Mouse (Mus musculus) embryonic facial prominence, embryonic 12.5 days (tissue): ENCODE data around the gene Cdkn1a. TPM values are rescaled to one million over a fixed set of nuclear protein-coding genes. Genes with fewer than 3 reads are reported as not detected.

Source experiments
- ATAC-seq: fragments of 200-750 bp; cut with Nextera tagmentation; 2 replicates; pipeline ENCODE4 v1.8.0; 2017; ENCODE audit not compliant: insufficient number of reproducible peaks, insufficient read depth, low FRiP score, low TSS enrichment
- H3K27ac ChIP-seq: fragments of 300-500 bp; sonication (generic); 2 replicates; pipeline ENCODE4 v1.5.1; 2016; ENCODE audit warnings: mild to moderate bottlenecking
- H3K27me3 ChIP-seq: fragments of 300-500 bp; sonication (generic); 2 replicates; pipeline ENCODE4 v1.6.1; 2016; ENCODE audit warnings: mild to moderate bottlenecking, moderate library complexity
- H3K36me3 ChIP-seq: fragments of 300-500 bp; sonication (generic); 2 replicates; pipeline ENCODE4 v1.6.1; 2016; ENCODE audit warnings: mild to moderate bottlenecking
- H3K4me1 ChIP-seq: fragments of 300-500 bp; sonication (generic); 2 replicates; pipeline ENCODE4 v1.6.1; 2016
- H3K4me2 ChIP-seq: fragments of 300-500 bp; sonication (generic); replicated peaks from 2 replicates; pipeline ENCODE4 v1.6.1; 2016; ENCODE audit warnings: mild to moderate bottlenecking, moderate library complexity
- H3K4me3 ChIP-seq: fragments of 300-500 bp; sonication (generic); 2 replicates; pipeline ENCODE4 v1.5.1; 2016; ENCODE audit warnings: mild to moderate bottlenecking
- H3K9ac ChIP-seq: fragments of 300-500 bp; sonication (generic); 2 replicates; pipeline ENCODE4 v1.6.1; 2016; ENCODE audit warnings: mild to moderate bottlenecking, moderate library complexity
- H3K9me3 ChIP-seq: fragments of 300-500 bp; sonication (generic); 2 replicates; pipeline ENCODE4 v1.6.1; 2016; ENCODE audit warnings: mild to moderate bottlenecking, moderate library complexity
- WGBS: fragments of 180-500 bp; shearing (Covaris S2); methylation state at CpG from one replicate; pipeline ENCODE4 v1.1.7; 2016; 5-methylcytosine and 5-hydroxymethylcytosine counted together
- polyA plus RNA-seq: library from polyadenylated mRNA; unstranded; fragments of >200 nt; fragmentation: Nextera tagmentation; extraction: Ambion mirVana; gene quantifications from 2 replicates; pipeline ENCODE4 v1.2.1, GENCODE M21; 2016

The Cdkn1a gene
- polyA plus RNA-seq, 1 experiment from 2014 or later: 48.2 TPM

DNA sequence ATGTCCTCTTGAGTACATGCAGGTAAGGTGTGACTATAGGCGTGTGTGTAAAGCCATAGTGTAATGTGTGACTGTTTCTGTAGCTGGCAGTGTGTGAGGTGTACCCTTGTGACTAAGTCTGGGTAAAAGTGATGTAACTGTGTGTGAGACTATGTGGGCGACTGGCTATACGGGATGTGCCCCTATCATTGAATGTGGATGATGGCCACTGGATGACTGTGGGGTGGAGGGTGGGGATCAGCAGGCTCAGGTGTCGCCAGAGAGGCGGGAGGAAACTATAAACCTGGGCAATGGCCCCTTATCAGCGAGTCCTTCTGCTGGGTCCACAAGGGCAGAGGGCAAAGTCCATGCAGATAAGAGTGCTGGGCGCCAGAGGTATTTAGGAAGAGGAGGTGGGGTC lies 40.9 kb upstream of the Cdkn1a start:
- Histone ChIP-seq H3K27me3 (no peaks in the 10 kb centered on the region), H3K27ac (no peak overlapping the region)

DNA sequence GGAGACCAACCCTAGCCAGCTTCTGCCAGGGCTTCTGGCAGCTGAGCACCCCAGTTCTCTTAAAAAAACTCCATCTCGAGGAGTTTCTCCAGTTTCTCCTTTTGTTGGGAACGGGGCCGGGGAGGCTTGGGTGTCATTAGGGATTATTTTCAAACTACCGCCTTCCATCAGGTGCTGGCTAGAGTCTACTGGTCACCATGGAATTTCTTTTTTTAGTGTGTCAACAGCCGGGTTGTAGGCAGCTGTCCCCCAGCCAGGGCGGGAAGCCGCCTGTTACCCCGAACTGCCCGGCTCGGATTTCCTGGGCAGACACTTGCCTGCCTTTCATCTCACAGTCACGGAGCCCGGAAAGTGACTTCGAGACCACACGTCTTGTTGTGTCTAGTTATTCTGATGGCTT lies 40.0 kb upstream of the Cdkn1a start:
- no peak for ATAC-seq
- peaks cover 9% of the 10 kb centered on the region for H3K4me1 ChIP-seq
- no peak overlapping the region; the same call in 1 of the 2 replicates for H3K9ac ChIP-seq
- no peak overlapping the region for H3K4me3 ChIP-seq
- H3K36me3 ChIP-seq: peaks cover 20% of the 10 kb centered on the region
- WGBS: 46% methylated on average over 14 of the region's 14 CpGs
- H3K9me3 ChIP-seq: no peaks in the 10 kb centered on the region
- no peaks in the 10 kb centered on the region for H3K27me3 ChIP-seq
- no peak overlapping the region for H3K27ac ChIP-seq
- no peak overlapping the region for H3K4me2 ChIP-seq

More for the DNA sequence above, 40.9 kb upstream of the Cdkn1a start:
- WGBS: 82% methylated on average over 7 of the region's 7 CpGs
- Histone ChIP-seq H3K4me3 (no peak overlapping the region), H3K36me3 (peaks cover 29% of the 10 kb centered on the region), H3K9ac (no peak overlapping the region), H3K4me1 (peaks cover 6% of the 10 kb centered on the region; the same call in 1 of the 2 replicates), H3K4me2 (no peak overlapping the region), H3K9me3 (no peaks in the 10 kb centered on the region)
- ATAC-seq: no peak

DNA sequence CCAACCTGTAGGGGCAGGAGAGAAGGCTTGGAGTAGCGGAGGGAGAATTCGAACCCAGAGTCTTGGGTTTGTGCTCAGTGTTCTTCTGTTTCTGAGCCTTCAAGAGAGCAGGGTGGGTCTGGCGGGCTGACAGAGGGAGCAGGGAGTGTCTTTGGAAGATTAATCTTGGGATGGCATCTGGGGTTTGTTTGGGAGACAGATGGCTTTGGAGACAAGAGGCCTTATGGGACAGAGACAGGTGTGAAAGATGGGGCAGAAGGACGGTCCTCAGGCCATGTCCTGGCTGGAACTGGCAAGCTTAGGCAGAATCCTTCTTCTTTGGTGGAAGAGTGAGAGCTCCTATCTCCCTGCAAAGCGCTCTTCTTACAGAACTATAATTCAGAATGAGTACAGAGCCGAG lies 37.7 kb upstream of the Cdkn1a start:
- Histone ChIP-seq H3K9ac (no peak overlapping the region), H3K36me3 (peaks cover 1% of the 10 kb centered on the region; the same call in 1 of the 2 replicates), H3K27ac (no peak overlapping the region), H3K4me1 (peaks cover 29% of the 10 kb centered on the region), H3K9me3 (no peaks in the 10 kb centered on the region), H3K4me3 (no peak overlapping the region), H3K4me2 (no peak overlapping the region), H3K27me3 (no peaks in the 10 kb centered on the region)
- 85% methylated on average over 6 of the region's 6 CpGs for WGBS
- no peak for ATAC-seq

DNA sequence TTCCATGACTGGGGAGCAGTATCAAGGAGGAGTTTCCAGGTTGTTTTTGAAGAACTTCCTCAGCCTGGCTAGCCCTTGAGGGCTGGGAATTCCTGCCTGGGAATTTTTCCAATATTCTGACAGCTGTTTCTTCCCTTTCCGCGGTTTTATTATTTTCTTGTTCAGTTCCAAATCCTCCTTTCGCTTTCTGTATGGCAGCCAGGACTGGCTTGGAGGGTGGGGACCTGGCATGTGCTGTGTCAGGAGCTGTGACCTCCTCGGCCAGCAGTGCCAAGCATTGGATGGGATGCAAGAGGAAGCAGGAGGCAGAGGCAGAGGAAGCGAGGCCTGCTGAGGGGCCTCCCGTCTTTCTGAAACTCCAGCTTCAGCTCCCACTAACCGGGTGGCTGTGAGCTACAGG lies 36.9 kb upstream of the Cdkn1a start:
- Histone ChIP-seq H3K9me3 (no peaks in the 10 kb centered on the region), H3K9ac (no peak overlapping the region), H3K4me3 (no peak overlapping the region), H3K36me3 (no peaks in the 10 kb centered on the region), H3K4me1 (peaks cover 30% of the 10 kb centered on the region), H3K27me3 (no peaks in the 10 kb centered on the region), H3K27ac (no peak overlapping the region), H3K4me2 (no peak overlapping the region)
- 74% methylated on average over 7 of the region's 7 CpGs for WGBS
- ATAC-seq: no peak

DNA sequence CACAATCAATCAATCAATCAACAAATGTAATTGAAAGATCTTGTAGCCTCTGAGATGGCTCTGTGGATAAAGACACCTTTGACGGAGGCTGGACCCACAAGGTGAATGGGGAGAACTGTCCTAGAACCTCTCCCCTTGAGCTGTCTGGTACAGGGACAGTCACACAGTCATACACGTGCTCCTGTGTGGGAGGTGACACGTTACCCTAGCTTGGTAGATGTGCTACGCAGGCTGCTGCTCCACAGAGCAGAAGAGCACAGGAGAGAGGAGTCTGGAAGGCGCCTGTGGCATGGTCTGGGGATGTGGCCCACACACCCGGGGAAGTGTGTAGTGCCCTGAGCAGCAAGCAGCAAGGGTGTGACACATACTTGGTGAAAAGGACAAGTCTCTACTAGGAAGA lies 36.3 kb upstream of the Cdkn1a start:
- 78% methylated on average over 6 of the region's 6 CpGs for WGBS
- Histone ChIP-seq H3K4me3 (no peak overlapping the region), H3K9me3 (no peaks in the 10 kb centered on the region), H3K4me1 (peaks cover 30% of the 10 kb centered on the region), H3K36me3 (no peaks in the 10 kb centered on the region), H3K27ac (no peak overlapping the region), H3K9ac (no peak overlapping the region), H3K4me2 (no peak overlapping the region), H3K27me3 (no peaks in the 10 kb centered on the region)
- ATAC-seq: no peak

DNA sequence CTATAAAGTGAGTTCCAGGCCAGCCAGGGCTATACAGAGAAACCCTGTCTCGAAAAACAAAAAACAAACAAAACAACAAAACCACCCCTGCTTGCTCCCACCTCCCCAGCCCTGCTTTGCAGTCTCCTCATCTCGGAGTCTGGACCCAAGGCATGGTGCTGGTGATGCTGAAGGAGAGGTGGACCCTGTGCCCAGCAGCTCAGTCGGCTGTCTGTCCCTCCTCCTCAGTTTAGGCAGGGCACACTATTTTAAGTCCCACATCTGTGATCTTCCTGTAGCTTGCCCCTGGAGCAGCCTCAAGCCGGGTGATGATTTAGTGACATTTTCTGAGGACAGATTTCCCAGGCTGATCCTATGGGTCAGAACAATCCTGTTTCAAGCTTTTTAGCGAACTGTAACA lies 35.2 kb upstream of the Cdkn1a start:
- no peaks in the 10 kb centered on the region for H3K27me3 ChIP-seq
- H3K4me2 ChIP-seq: no peak overlapping the region
- no peaks in the 10 kb centered on the region for H3K36me3 ChIP-seq
- no peak overlapping the region for H3K4me3 ChIP-seq
- no peak overlapping the region for H3K27ac ChIP-seq
- no peak overlapping the region for H3K9ac ChIP-seq
- no peaks in the 10 kb centered on the region for H3K9me3 ChIP-seq
- peaks cover 28% of the 10 kb centered on the region for H3K4me1 ChIP-seq
- WGBS: 62% methylated on average over 5 of the region's 5 CpGs
- no peak for ATAC-seq

DNA sequence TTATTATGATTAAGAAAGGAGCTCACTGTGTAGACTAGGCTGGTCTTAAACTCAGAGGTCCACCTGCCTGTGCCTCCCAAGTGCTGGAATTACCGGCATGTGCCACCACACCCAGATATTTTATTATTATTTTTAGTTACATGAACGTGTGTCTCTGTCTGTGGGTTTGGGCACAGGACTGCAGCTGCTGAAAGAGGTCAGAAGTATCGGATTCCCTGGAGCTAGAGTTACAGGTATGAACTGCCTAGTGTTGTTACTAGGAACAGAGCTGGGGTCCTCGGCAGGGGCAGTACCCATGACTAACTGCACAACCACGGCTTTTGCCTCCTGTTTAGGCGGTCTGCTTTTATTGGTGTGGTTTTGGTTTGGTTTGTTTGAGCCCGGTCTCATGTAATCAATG lies 34.6 kb upstream of the Cdkn1a start:
- Histone ChIP-seq H3K27me3 (no peaks in the 10 kb centered on the region), H3K9ac (no peak overlapping the region), H3K4me2 (no peak overlapping the region; the same call in 1 of the 2 replicates), H3K4me1 (peaks cover 24% of the 10 kb centered on the region), H3K27ac (0 out of 2 replicates have a peak overlapping the region, but pooled peaks have one; percentile 41), H3K36me3 (no peaks in the 10 kb centered on the region), H3K4me3 (no peak overlapping the region), H3K9me3 (no peaks in the 10 kb centered on the region)
- WGBS: 12% methylated on average over 7 of the region's 7 CpGs
- ATAC-seq: peak; percentile 41; the same call in 1 of the 2 replicates

DNA sequence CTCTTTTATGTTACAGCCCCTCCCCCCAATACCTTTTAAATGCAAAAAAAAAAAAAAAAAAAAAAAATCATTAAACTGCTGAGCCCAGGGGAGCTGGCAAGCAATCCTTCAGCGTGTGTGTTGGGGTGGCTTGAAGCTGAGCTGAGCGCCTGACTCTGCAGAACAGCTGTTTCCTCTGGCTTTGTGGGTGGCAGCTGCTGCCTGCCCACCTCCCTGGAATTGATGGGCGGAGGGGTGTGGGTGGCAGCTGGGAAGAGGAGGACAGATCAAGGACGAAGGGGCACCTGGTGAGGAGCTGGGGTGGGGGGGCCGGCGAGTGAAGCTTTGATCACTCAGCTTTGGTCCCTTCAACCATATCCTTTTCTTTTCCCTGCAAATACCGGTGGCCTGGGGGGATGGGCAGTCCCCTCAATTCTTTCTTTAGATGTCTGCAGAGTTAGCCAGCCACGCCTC lies 34.1 kb upstream of the Cdkn1a start:
- no peak for ATAC-seq
- Histone ChIP-seq H3K9me3 (no peaks in the 10 kb centered on the region), H3K27me3 (no peaks in the 10 kb centered on the region), H3K9ac (no peak overlapping the region), H3K4me2 (peak overlapping the region; percentile 17), H3K4me3 (no peak overlapping the region), H3K4me1 (peaks cover 24% of the 10 kb centered on the region), H3K36me3 (no peaks in the 10 kb centered on the region), H3K27ac (peak overlapping the region; percentile 41)
- 6% methylated on average over 8 of the region's 8 CpGs for WGBS

DNA sequence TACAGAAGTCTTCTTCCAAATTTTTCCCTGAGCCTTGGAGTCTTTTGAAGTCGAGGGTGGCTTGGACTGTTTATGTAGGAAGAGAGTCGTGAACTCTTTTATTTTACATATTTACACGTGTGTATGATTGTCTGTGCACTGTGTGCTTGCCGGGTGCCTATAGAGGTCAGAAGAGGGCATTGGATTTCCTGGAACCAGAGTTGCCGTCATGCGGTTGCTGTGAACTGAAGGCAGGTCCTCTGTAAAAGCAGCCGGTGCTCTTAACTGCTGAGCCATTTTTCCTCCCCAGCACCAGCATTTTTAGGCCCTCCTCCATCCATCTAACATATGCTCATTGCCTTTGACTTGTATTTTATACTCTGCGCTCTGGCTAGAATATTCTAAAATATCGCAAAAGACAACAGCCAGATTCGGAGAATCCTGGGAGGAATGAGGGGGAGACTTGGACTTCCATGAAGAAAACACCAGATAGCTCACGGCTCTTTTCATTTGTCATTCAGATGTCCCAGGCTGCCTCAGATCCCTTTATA lies 33.4 kb upstream of the Cdkn1a start:
- Histone ChIP-seq H3K27me3 (no peaks in the 10 kb centered on the region), H3K9ac (no peak overlapping the region), H3K4me3 (no peak overlapping the region), H3K9me3 (no peaks in the 10 kb centered on the region), H3K4me2 (no peak overlapping the region), H3K4me1 (peaks cover 27% of the 10 kb centered on the region), H3K27ac (peak overlapping the region; percentile 41), H3K36me3 (no peaks in the 10 kb centered on the region)
- 78% methylated on average over 11 of the region's 11 CpGs for WGBS
- ATAC-seq: no peak

DNA sequence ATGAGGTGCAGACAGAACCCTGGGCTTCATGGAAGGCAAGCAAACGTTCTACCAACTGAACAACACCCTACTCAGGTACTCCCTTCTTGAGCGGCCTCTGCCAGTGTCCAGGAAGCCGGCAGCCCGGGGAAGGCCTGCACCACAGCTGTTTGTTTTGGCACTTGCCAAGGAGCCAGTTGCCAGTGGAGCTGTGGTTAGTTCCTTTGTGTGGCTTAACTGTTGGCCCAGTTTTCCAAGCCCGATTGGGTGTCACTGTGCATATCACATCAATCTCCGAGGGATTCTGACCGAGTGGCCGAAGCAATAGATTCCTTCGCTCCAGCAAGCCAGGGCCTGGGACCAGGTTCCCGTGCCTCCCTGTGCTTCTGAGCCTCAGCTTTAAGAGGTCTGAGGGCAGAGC lies 32.8 kb upstream of the Cdkn1a start:
- 83% methylated on average over 10 of the region's 10 CpGs for WGBS
- no peaks in the 10 kb centered on the region for H3K27me3 ChIP-seq

DNA sequence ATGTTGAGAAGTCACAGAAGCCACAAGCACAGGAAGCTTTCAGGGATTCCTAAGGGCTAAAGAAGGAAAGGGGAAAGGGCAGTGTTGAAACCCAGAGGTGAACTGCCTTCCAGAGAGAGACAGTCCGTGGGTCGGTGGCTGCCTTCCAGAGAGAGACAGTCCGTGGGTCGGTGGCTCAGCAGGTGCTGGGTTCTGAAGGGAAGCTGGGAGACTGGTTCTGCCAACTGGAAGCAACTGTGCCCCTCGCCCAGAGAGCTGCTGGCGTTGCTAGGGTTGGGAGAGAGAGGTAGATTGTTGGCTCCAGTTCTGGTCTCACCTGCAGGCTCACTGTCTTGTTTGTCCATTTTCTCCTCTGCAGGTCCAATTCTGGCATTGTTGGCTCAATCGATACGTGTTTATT lies 32.3 kb upstream of the Cdkn1a start:
- Histone ChIP-seq H3K9me3 (no peaks in the 10 kb centered on the region), H3K27ac (no peak overlapping the region), H3K4me2 (no peak overlapping the region), H3K4me3 (no peak overlapping the region), H3K4me1 (peaks cover 36% of the 10 kb centered on the region), H3K36me3 (no peaks in the 10 kb centered on the region), H3K27me3 (no peaks in the 10 kb centered on the region), H3K9ac (no peak overlapping the region)
- no peak for ATAC-seq
- WGBS: 83% methylated on average over 8 of the region's 8 CpGs

More for the DNA sequence above, 32.8 kb upstream of the Cdkn1a start:
- H3K4me1 ChIP-seq: peaks cover 33% of the 10 kb centered on the region
- H3K9me3 ChIP-seq: no peaks in the 10 kb centered on the region
- no peak overlapping the region for H3K27ac ChIP-seq
- no peak overlapping the region for H3K4me2 ChIP-seq
- no peaks in the 10 kb centered on the region for H3K36me3 ChIP-seq
- no peak overlapping the region for H3K4me3 ChIP-seq
- H3K9ac ChIP-seq: no peak overlapping the region
- no peak for ATAC-seq

DNA sequence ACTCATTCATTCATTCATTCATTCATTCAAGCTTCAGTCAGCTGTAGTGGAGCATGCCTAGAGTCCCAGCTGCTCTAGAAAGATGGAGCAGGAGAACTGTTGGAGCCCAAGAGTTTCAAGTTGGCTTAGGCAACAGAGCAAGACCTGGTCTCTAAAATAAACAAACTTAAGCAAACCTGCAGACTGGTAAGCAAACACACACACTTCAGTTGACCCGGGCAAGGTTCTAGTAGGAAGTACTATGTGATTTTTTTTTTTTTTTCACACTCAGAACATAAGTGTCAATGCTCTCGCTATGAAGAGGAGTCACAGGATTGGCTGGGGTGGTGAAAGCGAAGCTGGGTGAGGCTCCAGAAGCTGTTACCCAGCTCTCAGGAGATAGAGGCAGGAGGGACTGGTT lies 31.2 kb upstream of the Cdkn1a start:
- peaks cover 36% of the 10 kb centered on the region for H3K4me1 ChIP-seq

More for the DNA sequence above, 31.2 kb upstream of the Cdkn1a start:
- Histone ChIP-seq H3K9me3 (no peaks in the 10 kb centered on the region), H3K27me3 (no peaks in the 10 kb centered on the region), H3K9ac (no peak overlapping the region), H3K4me3 (no peak overlapping the region), H3K36me3 (no peaks in the 10 kb centered on the region), H3K4me2 (no peak overlapping the region), H3K27ac (no peak overlapping the region)
- ATAC-seq: no peak
- WGBS: 92% methylated on average over 3 of the region's 3 CpGs
